Mouse (Mus musculus) bone marrow, adult 2 months (tissue): ENCODE results near the gene Cox7a2l.

Experiments
- CTCF ChIP-seq: fragments of 200-500 bp; IDR thresholded peaks from 2 replicates; pipeline ENCODE4 v1.5.1; 2011; ENCODE audit warnings: low read length, control low read depth; ENCODE audit not compliant: control insufficient read depth, insufficient read depth
- POLR2A ChIP-seq: fragments of 200-500 bp; IDR thresholded peaks from 2 replicates; pipeline ENCODE4 v1.6.1; 2011; ENCODE audit warnings: low read depth, mild to moderate bottlenecking, control low read depth, low read length, borderline replicate concordance; ENCODE audit not compliant: control insufficient read depth

DNA sequence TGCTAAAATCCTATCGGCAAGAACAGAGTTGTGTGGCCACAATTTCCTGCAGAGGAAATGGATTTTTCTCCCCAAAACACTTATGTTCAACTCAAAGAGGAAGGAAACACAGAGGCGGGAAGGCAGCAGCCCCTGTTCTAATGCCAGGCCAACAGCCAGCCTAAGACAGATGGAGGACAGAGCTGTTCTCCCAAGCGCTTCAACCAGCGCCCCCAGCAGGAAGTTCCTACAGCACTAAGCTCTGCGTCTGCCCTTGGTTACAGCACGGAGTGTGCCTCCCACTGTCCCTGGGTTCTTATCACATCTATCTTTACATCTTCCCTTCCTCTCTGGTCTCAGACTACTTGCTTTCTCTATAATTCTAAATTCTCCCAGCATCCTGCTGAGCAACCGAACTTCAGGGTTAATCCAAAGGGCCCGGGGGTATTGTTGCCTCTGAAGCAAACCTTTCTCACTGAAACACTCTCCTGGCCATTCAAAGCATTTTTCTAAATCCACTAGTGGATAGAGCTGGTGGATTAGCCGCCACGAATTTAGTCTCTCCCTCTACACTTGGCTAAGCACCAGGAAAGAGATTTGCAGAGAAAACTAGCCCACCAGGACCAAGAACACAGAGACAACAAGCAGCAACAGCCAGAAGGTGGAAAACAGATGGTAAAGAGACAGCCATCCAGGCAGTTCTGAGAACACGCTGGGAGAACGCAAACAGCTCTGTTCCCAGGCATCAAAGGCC lies 31.5 kb upstream of the Cox7a2l start:
- TF ChIP-seq CTCF, result no peak
- no peak for TF ChIP-seq POLR2A
